Mouse (Mus musculus) MEL (cell line): Measurements from ENCODE around the gene Nptx1. TPM values are rescaled to one million over a fixed set of nuclear protein-coding genes. Genes with fewer than 3 reads are reported as not detected.

ENCODE experiments used
- DNase-seq: peaks from one replicate; pipeline ENCODE4 v3.0.0; 2011; ENCODE audit warnings: low read depth, low spot score
- H3K27ac ChIP-seq: 2 replicates; pipeline ENCODE4 v1.5.1; 2012; ENCODE audit warnings: low read depth, mild to moderate bottlenecking, control low read depth, low read length, moderate library complexity; ENCODE audit not compliant: control insufficient read depth
- H3K27me3 ChIP-seq, 2 experiments: fragments of 150-350 bp in 1 of 2; sonication (generic) in 1 of 2; 2 replicates each; pipeline ENCODE4 v1.6.1; 2012; ENCODE audit warnings: low read length in 2 of 2, mild to moderate bottlenecking in 2 of 2, improper control_type of control experiment in 1 of 2, moderate library complexity in 1 of 2; ENCODE audit not compliant: insufficient read depth in 2 of 2, control insufficient read depth in 1 of 2
- H3K36me3 ChIP-seq, 2 experiments: 2 replicates each; pipeline ENCODE4 v1.6.1; 2012 to 2014; ENCODE audit warnings: low read length in 2 of 2, improper control_type of control experiment in 1 of 2, inconsistent platforms in 1 of 2, mild to moderate bottlenecking in 1 of 2; ENCODE audit not compliant: insufficient read depth in 2 of 2, control insufficient read depth in 1 of 2
- H3K4me1 ChIP-seq, 2 experiments: fragments of 150-350 bp in 1 of 2; sonication (generic) in 1 of 2; 2 replicates each; pipeline ENCODE4 v1.6.1; 2012; ENCODE audit warnings: low read length in 2 of 2, improper control_type of control experiment in 1 of 2, mild to moderate bottlenecking in 1 of 2; ENCODE audit not compliant: insufficient read depth in 2 of 2, control insufficient read depth in 1 of 2
- H3K4me3 ChIP-seq, 2 experiments: fragments of 150-350 bp in 1 of 2; sonication (generic) in 1 of 2; 2 replicates each; pipeline ENCODE4 v1.5.1; 2012; ENCODE audit warnings: low read depth in 2 of 2, low read length in 2 of 2, mild to moderate bottlenecking in 2 of 2, moderate library complexity in 2 of 2, control low read depth in 1 of 2, improper control_type of control experiment in 1 of 2; ENCODE audit not compliant: control insufficient read depth in 1 of 2, insufficient read depth in 1 of 2
- H3K79me2 ChIP-seq: 2 replicates; pipeline ENCODE4 v1.6.1; 2012; ENCODE audit warnings: mild to moderate bottlenecking, low read length, moderate library complexity; ENCODE audit not compliant: control insufficient read depth, poor library complexity, insufficient read depth
- H3K9ac ChIP-seq: 2 replicates; pipeline ENCODE4 v1.6.1; 2012; ENCODE audit warnings: low read depth, mild to moderate bottlenecking, control low read depth, low read length, moderate library complexity; ENCODE audit not compliant: control insufficient read depth, poor library complexity, severe bottlenecking
- H3K9me3 ChIP-seq: fragments of 150-350 bp; sonication (generic); replicated peaks from 2 replicates; pipeline ENCODE4 v1.6.1; 2012; ENCODE audit warnings: mild to moderate bottlenecking, low read length, improper control_type of control experiment, moderate library complexity; ENCODE audit not compliant: insufficient read depth
- BHLHE40 ChIP-seq: IDR thresholded peaks from 2 replicates; pipeline ENCODE4 v1.6.1; 2012; ENCODE audit warnings: low read depth, mild to moderate bottlenecking, inconsistent platforms, low read length, improper control_type of control experiment, borderline replicate concordance
- CHD1 ChIP-seq: IDR thresholded peaks from 2 replicates; pipeline ENCODE4 v1.6.1; 2012; ENCODE audit warnings: low read depth, mild to moderate bottlenecking, inconsistent platforms, low read length, improper control_type of control experiment
- CTCF ChIP-seq, 3 experiments: IDR thresholded peaks in 2 of 3; conservative IDR thresholded peaks in 1 of 3; 2 replicates each; pipeline ENCODE4 v1.5.1; 2011 to 2012; ENCODE audit warnings: low read length in 3 of 3, low read depth in 2 of 3, mild to moderate bottlenecking in 2 of 3, improper control_type of control experiment in 1 of 3, inconsistent platforms in 1 of 3, mixed read lengths in 1 of 3, moderate library complexity in 1 of 3; ENCODE audit not compliant: control insufficient read depth in 1 of 3, insufficient read depth in 1 of 3, poor library complexity in 1 of 3, severe bottlenecking in 1 of 3
- E2F4 ChIP-seq: IDR thresholded peaks from 2 replicates; pipeline ENCODE4 v1.6.1; 2011; ENCODE audit warnings: low read depth, low read length, improper control_type of control experiment, borderline replicate concordance
- ELF1 ChIP-seq: IDR thresholded peaks from 2 replicates; pipeline ENCODE4 v1.6.1; 2014; ENCODE audit warnings: low read depth, mild to moderate bottlenecking, inconsistent platforms, low read length, improper control_type of control experiment, moderate library complexity
- EP300 ChIP-seq, 2 experiments: IDR thresholded peaks; 2 replicates each; pipeline ENCODE4 v1.6.1; 2011; ENCODE audit warnings: improper control_type of control experiment in 2 of 2, low read length in 2 of 2, low read depth in 1 of 2, mild to moderate bottlenecking in 1 of 2
- ETS1 ChIP-seq: IDR thresholded peaks from 2 replicates; pipeline ENCODE4 v1.6.1; 2012; ENCODE audit warnings: low read depth, mild to moderate bottlenecking, inconsistent platforms, low read length, improper control_type of control experiment, moderate library complexity
- GATA1 ChIP-seq: IDR thresholded peaks from 2 replicates; pipeline ENCODE4 v1.6.1; 2011; ENCODE audit warnings: low read depth, low read length, improper control_type of control experiment
- HCFC1 ChIP-seq: IDR thresholded peaks from 2 replicates; pipeline ENCODE4 v1.6.1; 2012; ENCODE audit warnings: low read depth, mild to moderate bottlenecking, inconsistent platforms, low read length, improper control_type of control experiment, moderate library complexity
- KAT2A ChIP-seq: conservative IDR thresholded peaks from 2 replicates; pipeline ENCODE4 v1.6.1; 2012; ENCODE audit warnings: low read depth, low read length, improper control_type of control experiment, inconsistent platforms
- MAFK ChIP-seq: IDR thresholded peaks from 2 replicates; pipeline ENCODE4 v1.6.1; 2011; ENCODE audit warnings: low read depth, mild to moderate bottlenecking, low read length, improper control_type of control experiment, borderline replicate concordance
- MAZ ChIP-seq: IDR thresholded peaks from 2 replicates; pipeline ENCODE4 v1.6.1; 2012; ENCODE audit warnings: low read depth, mild to moderate bottlenecking, inconsistent platforms, low read length, improper control_type of control experiment
- NRF1 ChIP-seq: IDR thresholded peaks from 2 replicates; pipeline ENCODE4 v1.6.1; 2014; ENCODE audit warnings: low read depth, mild to moderate bottlenecking, inconsistent platforms, low read length, improper control_type of control experiment, moderate library complexity; ENCODE audit not compliant: poor library complexity, insufficient read depth, severe bottlenecking
- POLR2A ChIP-seq, 2 experiments: IDR thresholded peaks; 2 replicates each; pipeline ENCODE4 v1.6.1; 2011 to 2012; ENCODE audit warnings: low read length in 2 of 2, mild to moderate bottlenecking in 2 of 2, control low read depth in 1 of 2, improper control_type of control experiment in 1 of 2, low read depth in 1 of 2, moderate library complexity in 1 of 2; ENCODE audit not compliant: control insufficient read depth in 1 of 2, insufficient read depth in 1 of 2, poor library complexity in 1 of 2
- RAD21 ChIP-seq: IDR thresholded peaks from 2 replicates; pipeline ENCODE4 v1.6.1; 2011; ENCODE audit warnings: mild to moderate bottlenecking, low read depth, low read length, improper control_type of control experiment
- RCOR1 ChIP-seq: IDR thresholded peaks from 2 replicates; pipeline ENCODE4 v1.6.1; 2012; ENCODE audit warnings: low read depth, mild to moderate bottlenecking, inconsistent platforms, low read length, improper control_type of control experiment
- SIN3A ChIP-seq: IDR thresholded peaks from 2 replicates; pipeline ENCODE4 v1.6.1; 2012; ENCODE audit warnings: low read length, improper control_type of control experiment, inconsistent platforms
- SMC3 ChIP-seq: IDR thresholded peaks from 2 replicates; pipeline ENCODE4 v1.6.1; 2011; ENCODE audit warnings: low read depth, low read length, improper control_type of control experiment
- UBTF ChIP-seq: IDR thresholded peaks from 2 replicates; pipeline ENCODE4 v1.6.1; 2012; ENCODE audit warnings: low read depth, mild to moderate bottlenecking, inconsistent platforms, low read length, improper control_type of control experiment, moderate library complexity, borderline replicate concordance; ENCODE audit not compliant: insufficient read depth
- USF1 ChIP-seq: IDR thresholded peaks from 2 replicates; pipeline ENCODE4 v1.6.1; 2014; ENCODE audit warnings: low read depth, mild to moderate bottlenecking, inconsistent platforms, low read length, improper control_type of control experiment, moderate library complexity
- USF2 ChIP-seq, 2 experiments: IDR thresholded peaks; 2 replicates each; pipeline ENCODE4 v1.6.1; 2011 to 2012; ENCODE audit warnings: improper control_type of control experiment in 2 of 2, low read length in 2 of 2, borderline replicate concordance in 1 of 2, inconsistent platforms in 1 of 2, low read depth in 1 of 2, mild to moderate bottlenecking in 1 of 2; ENCODE audit not compliant: insufficient read depth in 1 of 2
- ZC3H11A ChIP-seq: IDR thresholded peaks from 2 replicates; pipeline ENCODE4 v1.6.1; 2012; ENCODE audit warnings: low read depth, mild to moderate bottlenecking, inconsistent platforms, low read length, improper control_type of control experiment
- ZKSCAN1 ChIP-seq: IDR thresholded peaks from 2 replicates; pipeline ENCODE4 v1.6.1; 2012; ENCODE audit warnings: low read depth, mild to moderate bottlenecking, inconsistent platforms, low read length, improper control_type of control experiment, moderate library complexity
- ZMIZ1 ChIP-seq: IDR thresholded peaks from 2 replicates; pipeline ENCODE4 v1.6.1; 2012; ENCODE audit warnings: low read depth, mild to moderate bottlenecking, inconsistent platforms, low read length, improper control_type of control experiment, moderate library complexity
- ZNF384 ChIP-seq: IDR thresholded peaks from 2 replicates; pipeline ENCODE4 v1.6.1; 2012; ENCODE audit warnings: low read depth, mild to moderate bottlenecking, inconsistent platforms, low read length, improper control_type of control experiment
- polyA plus RNA-seq, 2 experiments: library from polyadenylated mRNA; stranded (reverse) in 1 of 2; unstranded in 1 of 2; fragments of >175 nt in 1 of 2; fragments of >200 nt in 1 of 2; gene quantifications; 2 replicates each; pipeline versions ENCODE4 v1.2.1 to v1.2.4; 2012; ENCODE audit warnings: low replicate concordance in 2 of 2, low read depth in 1 of 2; ENCODE audit not compliant: insufficient read length in 2 of 2, insufficient read depth in 1 of 2, missing spikeins in 1 of 2
- total RNA-seq: library from RNA; depleted of rRNA; stranded (reverse); fragments of 300-350 nt; gene quantifications from 2 replicates; pipeline ENCODE4 v1.2.3, GENCODE M21; 2012

Gene Nptx1
- total and polyA plus RNA-seq, 3 experiments = not detected

DNA sequence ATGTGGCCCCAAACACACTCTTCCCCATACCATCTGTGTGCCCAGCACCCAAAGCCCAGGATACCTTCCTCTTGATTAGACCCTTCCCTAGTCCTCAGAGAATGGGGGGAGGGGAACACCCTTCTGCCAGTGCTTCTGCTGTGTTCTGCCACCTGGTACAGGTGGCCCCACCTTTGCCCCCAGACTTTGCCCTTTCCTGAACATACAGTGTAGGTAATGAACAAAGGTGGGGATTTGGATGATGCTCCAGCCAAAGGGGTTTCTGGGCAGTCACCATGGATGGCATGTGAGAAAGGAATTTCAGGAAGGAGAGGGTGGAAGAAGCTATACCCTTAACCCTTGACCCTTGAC, 26.9 kb downstream of the Nptx1 start:
- peaks cover 0 to 4% of the 10 kb centered on the region in 2 experiments; a peak in 1 of 4 replicates for H3K36me3 ChIP-seq
- peaks cover 0 to 8% of the 10 kb centered on the region in 2 experiments; a peak in 2 of 4 replicates for H3K4me1 ChIP-seq
- no peak for DNase-seq
- H3K27ac ChIP-seq = no peak overlapping the region
- no peak overlapping the region for H3K9ac ChIP-seq
- no peak for TF ChIP-seq ELF1
- no peak for TF ChIP-seq ZMIZ1
- no peak for TF ChIP-seq BHLHE40
- no peak for TF ChIP-seq ZKSCAN1
- TF ChIP-seq USF2 (IDR thresholded peaks at IDR 0.05; ENCODE audit: borderline replicate concordance in 1 of 2, insufficient read depth in 1 of 2, low read depth in 1 of 2, low read length in 2 of 2) = no peak
- TF ChIP-seq E2F4 = no peak
- TF ChIP-seq ZNF384 = no peak
- no peak for TF ChIP-seq CTCF (IDR thresholded peaks at IDR 0.05 in 2 of 3, conservative IDR thresholded peaks at IDR 0.05 in 1 of 3; ENCODE audit: control insufficient read depth in 1 of 3, insufficient read depth in 1 of 3, low read depth in 2 of 3, low read length in 3 of 3, poor library complexity in 1 of 3, severe bottlenecking in 1 of 3)
- TF ChIP-seq EP300 (IDR thresholded peaks at IDR 0.05; ENCODE audit: low read depth in 1 of 2, low read length in 2 of 2) = no peak
- TF ChIP-seq USF1 = no peak
- no peak for TF ChIP-seq SMC3
- TF ChIP-seq MAZ = no peak
- no peak for TF ChIP-seq GATA1
- TF ChIP-seq UBTF = no peak
- TF ChIP-seq SIN3A = no peak
- no peak for TF ChIP-seq MAFK
- no peak for TF ChIP-seq HCFC1
- TF ChIP-seq NRF1 = no peak
- no peak for TF ChIP-seq KAT2A
- no peak for TF ChIP-seq RCOR1
- no peaks in the 10 kb centered on the region for H3K9me3 ChIP-seq
- peaks cover 14 to 15% of the 10 kb centered on the region in 2 experiments for H3K27me3 ChIP-seq
- H3K4me3 ChIP-seq = no peak overlapping the region
- H3K79me2 ChIP-seq = no peaks in the 10 kb centered on the region

- no peaks in the 10 kb centered on the region for H3K79me2 ChIP-seq
- no peak overlapping the region for H3K4me3 ChIP-seq
- TF ChIP-seq HCFC1 (no peak), ZNF384 (no peak), ETS1 (no peak), SIN3A (no peak), CHD1 (no peak), NRF1 (no peak), MAZ (no peak), ELF1 (no peak), USF2 (IDR thresholded peaks at IDR 0.05; ENCODE audit: borderline replicate concordance in 1 of 2, insufficient read depth in 1 of 2, low read depth in 1 of 2, low read length in 2 of 2) (no peak), POLR2A (IDR thresholded peaks at IDR 0.05; ENCODE audit: control insufficient read depth in 1 of 2, insufficient read depth in 1 of 2, low read depth in 1 of 2, low read length in 2 of 2, poor library complexity in 1 of 2) (no peak), ZKSCAN1 (no peak), RAD21 (no peak), E2F4 (no peak), RCOR1 (no peak), KAT2A (no peak), ZMIZ1 (no peak), ZC3H11A (no peak), BHLHE40 (no peak)
- H3K27ac ChIP-seq = no peak overlapping the region
- H3K36me3 ChIP-seq = peaks cover 0 to 4% of the 10 kb centered on the region in 2 experiments; a peak in 1 of 4 replicates
- peaks cover 0 to 8% of the 10 kb centered on the region in 2 experiments; a peak in 2 of 4 replicates for H3K4me1 ChIP-seq
- no peak overlapping the region for H3K9ac ChIP-seq
- H3K9me3 ChIP-seq = no peaks in the 10 kb centered on the region
- H3K27me3 ChIP-seq = peaks cover 14 to 15% of the 10 kb centered on the region in 2 experiments
- DNase-seq = no peak
Measured at GRCm38 (mm10) chr11:119520005-119520712, 27.4 kb downstream of the Nptx1 start.
